Mouse (Mus musculus): ENCODE data around the gene Hectd2.

Gene Hectd2

DNA sequence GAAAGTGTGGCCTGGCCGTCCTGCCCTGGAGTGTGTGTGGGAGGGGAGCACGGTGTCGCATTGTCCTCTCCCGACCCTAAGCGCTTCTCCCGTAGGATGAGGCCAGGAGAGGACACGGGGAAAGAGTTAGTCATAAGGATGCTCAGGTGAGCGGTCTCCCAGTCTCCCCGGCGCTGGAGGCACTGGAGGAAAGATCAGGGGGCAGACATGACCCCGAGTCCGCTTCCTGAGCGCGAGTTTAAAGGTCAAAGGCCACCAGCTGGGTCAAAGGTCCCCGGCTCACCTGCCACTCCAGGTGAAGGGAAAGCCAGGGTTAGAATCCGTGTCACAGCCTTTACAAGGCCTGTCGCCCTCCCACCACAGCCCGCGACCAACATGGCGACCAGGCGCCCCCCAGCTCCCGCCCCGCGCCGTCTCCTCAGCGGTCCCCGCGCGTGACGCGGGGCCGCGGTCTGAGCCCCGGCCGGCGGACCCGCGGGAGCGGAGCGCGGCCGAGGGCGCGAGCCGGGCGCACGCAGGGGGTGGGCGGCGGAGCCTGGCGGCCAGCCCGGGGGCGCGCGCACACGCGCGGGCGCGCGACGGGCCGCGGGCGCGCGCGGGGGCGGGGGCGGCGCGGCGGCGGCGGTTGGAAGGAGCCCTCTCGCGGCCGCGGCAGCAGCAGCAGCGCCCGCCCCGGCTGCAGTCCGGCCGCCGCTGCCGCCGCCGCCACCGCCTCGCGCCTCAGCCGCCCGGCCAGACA is at the start of gene Hectd2:
Gene Hectd2, plus strand, starts transcription at position 594 of the 739 bp plus-strand sequence.
- peak; percentile 79 for DNase-seq

GRCm38 (mm10) chr19:36504716-36505115 is 49.7 kb upstream of the Hectd2 start:
- DNase-seq = no peak

DNA sequence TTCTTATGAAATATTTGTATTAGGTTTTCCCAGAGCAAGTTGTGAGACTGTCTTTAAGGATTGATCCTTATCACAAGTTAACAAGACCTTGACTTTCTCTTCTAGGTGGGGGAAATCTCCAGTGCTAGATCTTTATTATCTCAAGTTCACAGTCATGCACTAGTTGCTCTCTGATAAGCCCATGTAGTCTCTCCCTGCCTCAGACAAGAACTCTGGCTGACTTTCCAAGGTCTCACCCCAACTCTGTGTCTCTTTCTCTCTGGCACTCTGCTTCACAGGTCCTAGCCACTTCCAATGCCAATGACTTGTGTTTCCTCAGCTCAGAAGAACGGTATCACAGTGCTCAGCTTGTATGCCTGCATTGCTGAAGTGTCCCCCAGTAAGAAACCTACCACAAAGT is 43.1 kb upstream of the Hectd2 start:
- no peak for DNase-seq

- no peak for DNase-seq
Measured at GRCm38 (mm10) chr19:36518461-36518860, 36.0 kb upstream of the Hectd2 start.

- no peak for DNase-seq
Measured at GRCm38 (mm10) chr19:36521568-36521967, 32.9 kb upstream of the Hectd2 start.

DNA sequence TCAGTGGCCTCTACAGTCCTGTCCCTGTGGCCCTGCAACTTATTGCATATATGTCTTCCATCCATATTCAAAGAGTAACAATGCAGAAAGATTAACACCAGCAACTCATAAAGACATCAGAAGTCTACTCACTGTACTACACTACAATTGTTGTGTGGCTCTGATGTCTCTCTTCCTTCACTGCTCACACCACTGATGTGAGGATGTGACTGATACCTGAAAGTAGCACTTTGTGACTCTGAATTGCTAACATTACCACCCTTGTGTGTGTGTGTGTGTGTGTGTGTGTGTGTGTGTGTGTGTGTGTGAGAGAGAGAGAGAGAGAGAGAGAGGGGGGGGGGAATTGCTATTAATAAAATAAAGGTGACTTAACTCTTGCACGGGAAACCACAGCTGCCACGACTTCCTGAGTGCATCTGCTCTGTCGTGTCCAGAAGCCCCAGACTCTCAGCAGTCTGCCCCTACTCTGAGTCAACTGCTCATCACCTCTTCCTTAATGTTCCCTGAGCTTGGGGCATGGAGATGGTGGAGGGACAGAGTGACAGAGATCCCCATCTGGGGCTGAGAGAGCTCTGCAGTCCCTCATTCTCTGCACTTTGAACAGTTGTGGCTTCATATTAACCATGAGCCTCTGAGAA is 31.8 kb upstream of the Hectd2 start:
- DNase-seq = no peak

DNA sequence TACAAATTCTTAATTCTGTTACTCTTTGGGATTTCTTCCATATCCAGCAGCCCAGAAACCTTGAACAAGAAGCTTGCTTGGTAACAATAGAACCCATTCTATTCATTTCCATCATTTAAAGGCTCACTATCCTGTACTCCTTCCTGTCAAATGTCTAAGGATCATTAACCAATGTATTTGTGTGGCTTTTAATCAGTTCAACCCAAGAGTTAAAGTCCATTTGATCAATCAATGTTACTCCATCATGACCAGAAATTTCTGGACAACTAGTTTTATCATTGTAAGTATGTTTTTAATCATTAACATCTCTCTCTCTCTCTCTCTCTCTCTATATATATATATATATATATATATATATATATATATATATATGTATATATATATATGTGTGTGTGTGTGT is 29.4 kb upstream of the Hectd2 start:
- DNase-seq = no peak

GRCm38 (mm10) chr19:36533082-36533481 is 21.4 kb upstream of the Hectd2 start:
- DNase-seq = no peak

GRCm38 (mm10) chr19:36534011-36534765 is 20.3 kb upstream of the Hectd2 start:
- DNase-seq = peak; percentile 52

DNA sequence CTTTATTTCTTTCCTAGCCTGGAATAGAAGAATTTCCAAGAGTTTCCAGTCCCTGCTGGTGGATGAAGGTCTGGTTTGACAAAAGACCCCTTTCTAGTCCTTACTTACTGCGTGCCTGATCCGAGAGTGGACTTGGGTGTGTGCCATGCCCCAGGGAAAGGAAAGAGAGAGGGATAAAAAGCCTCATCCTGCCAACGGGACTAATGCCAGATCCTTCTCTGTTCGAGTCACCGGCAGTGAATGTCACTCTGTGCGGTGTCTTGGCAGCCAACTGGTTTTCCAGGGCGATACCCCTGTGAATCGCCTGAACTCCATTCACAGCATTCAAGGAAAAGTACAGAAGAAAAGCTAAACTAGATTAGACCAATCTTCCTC is 19.7 kb upstream of the Hectd2 start:
- peak; percentile 76 for DNase-seq

GRCm38 (mm10) chr19:36535186-36535585 is 19.3 kb upstream of the Hectd2 start:
- peak; percentile 17 for DNase-seq

DNA sequence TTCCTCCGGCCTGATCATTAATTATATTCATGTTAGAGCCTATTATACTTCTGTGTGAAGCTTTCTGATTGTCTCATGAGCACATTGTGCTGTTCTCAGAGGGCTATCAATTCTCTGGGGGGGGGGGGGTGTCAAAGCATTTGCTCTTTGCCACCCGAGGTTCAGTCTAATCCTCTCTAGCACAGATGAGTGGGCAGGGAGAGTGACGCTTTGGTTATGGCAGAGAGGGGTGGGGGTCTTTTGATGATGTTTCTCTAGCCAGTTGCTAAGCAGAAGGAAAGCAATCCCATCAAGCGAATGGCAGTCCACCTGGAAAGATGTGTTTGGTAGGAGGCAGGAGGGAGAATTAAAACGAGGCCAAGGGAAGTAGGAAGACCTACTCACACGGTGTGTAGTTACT is 18.6 kb upstream of the Hectd2 start:
- DNase-seq = no peak

DNA sequence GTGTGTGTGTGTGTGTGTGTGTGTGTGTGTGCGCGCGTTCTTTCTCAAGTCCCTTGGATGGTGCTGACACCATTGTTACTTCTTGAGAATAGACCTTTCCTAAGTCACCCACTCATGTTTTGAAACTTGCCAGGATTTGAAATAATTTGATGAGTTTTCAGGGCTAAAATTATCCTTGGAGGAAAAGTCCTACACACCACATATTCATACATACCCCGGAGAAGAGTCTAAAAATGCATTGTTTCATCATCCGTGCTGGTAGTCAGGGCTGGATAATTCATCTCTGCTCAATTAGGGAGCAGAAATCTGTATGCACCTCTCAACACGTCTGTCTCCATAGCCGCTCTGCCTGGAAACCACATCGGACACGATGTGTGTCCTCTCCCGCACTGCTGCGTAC is 17.5 kb upstream of the Hectd2 start:
- no peak for DNase-seq

DNA sequence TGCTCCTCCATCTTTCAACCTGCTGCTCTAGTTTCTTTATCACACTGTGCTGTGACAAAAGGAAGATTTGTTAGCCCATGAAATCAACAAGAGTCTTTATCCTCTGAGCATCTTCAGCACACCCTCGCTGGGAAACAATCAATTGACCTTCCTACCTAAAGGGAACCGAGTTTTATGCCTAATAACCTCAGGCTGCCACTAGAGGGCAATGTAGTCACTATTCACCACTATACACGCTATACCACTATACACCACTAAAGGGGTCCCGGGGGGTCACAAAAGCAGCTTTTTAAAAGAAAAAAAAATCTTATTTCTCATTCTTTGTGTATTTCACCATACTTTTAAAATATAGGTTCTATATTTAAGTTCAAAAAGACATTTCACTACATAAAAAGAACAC is 15.9 kb upstream of the Hectd2 start:
- DNase-seq = peak; percentile 48

GRCm38 (mm10) chr19:36539311-36539710 is 15.1 kb upstream of the Hectd2 start:
- DNase-seq = no peak

DNA sequence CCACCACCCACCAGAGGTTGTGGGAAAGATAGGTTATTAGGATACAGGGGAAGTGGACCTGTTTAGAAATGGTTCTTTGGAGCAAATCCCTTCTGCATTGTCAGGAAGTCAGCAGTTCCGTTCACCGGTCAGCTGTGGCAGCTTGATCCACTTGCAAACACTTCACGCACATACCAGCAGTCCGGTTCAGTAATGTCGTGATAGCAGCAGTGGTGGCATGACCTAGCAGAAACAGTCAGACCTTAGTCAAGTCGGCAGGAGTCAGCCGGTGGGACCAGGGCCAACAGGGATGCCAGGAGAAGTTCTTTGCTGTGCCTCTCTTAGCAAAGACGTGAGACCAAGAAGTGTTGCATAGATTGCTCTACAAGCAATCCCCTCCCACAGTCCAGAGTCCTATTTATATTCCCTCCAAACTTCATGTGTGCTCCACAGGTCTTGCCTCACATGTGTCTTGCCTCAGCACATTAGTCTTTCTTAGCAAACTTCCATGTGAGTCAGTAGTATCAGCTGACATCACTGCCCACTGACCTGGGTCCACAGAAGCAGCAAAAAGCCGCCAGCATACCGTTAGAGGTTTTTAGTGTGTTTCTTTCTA is 14.3 kb upstream of the Hectd2 start:
- DNase-seq = no peak

GRCm38 (mm10) chr19:36540776-36541175 is 13.7 kb upstream of the Hectd2 start:
- DNase-seq = no peak

GRCm38 (mm10) chr19:36553561-36554045 is 836 bp upstream of the Hectd2 start:
- DNase-seq = no peak

DNA sequence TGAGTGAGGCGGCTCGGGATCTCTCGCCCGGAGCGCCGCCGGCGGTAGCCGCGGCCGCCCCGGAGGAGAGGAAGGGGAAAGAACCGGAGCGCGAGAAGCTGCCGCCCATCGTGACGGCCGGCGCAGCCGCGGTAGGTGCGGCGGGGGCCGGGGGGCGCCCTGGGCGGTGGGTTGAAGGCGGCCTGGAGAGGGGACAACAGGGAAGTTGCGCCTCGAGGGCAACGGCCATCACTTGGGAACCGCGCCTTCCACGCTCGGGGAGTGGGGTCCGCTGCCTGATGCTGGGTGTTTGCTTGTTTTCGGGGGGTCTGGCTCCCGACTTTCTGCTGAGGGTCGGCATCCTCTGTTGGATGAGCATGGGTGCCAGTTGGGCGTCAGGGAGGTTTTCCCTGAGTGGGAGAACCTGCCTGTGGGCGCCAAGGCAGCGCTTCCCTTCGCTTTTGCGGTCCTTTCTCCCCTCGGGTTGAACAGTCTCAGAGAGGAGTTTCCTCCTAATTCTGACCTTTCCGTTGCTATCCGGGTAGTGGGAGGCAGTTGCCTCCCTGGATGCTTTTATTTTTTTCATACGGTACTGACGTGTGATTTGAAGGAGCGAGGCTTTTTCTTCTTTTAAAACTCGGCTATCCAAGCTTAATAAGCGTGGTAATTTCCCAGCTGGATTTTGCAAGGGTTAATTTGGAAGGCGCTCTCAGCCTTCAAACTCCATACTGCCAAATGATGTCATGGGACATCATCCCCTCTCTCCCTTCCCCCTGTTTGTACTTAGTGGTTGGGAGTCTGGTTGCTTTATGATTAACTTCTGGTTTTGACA is 551 bp downstream of the Hectd2 start:
- DNase-seq = peak; percentile 65

- DNase-seq = no peak
Measured at GRCm38 (mm10) chr19:36559331-36559730, 4.9 kb downstream of the Hectd2 start.

GRCm38 (mm10) chr19:36560160-36560559 is 5.7 kb downstream of the Hectd2 start:
- no peak for DNase-seq

- DNase-seq = no peak
Measured at GRCm38 (mm10) chr19:36561171-36561570, 6.7 kb downstream of the Hectd2 start.

DNA sequence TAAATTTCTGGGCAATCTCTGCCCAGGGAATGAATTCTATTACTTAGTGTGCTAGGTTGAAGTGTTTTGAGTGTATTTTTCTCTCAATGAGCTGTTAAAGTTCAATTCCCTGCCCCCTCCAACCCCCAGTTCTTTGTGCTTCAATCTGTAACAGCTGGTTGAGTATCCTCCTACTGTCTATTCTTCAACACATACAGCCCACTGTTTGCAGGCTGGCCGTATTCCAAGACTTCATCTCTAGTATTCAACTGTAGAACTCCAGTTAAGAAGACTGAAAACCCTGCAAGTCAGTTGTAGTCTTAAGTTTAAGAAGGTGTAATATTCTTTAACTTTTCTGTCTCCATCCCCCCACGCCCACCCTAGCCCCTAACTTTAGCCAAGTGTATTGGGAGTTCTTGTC is 10.0 kb downstream of the Hectd2 start:
- DNase-seq = no peak

All from cerebellum, adult 8-10 months (tissue).